Mouse (Mus musculus): Measurements from ENCODE around the gene Ank.

DNA sequence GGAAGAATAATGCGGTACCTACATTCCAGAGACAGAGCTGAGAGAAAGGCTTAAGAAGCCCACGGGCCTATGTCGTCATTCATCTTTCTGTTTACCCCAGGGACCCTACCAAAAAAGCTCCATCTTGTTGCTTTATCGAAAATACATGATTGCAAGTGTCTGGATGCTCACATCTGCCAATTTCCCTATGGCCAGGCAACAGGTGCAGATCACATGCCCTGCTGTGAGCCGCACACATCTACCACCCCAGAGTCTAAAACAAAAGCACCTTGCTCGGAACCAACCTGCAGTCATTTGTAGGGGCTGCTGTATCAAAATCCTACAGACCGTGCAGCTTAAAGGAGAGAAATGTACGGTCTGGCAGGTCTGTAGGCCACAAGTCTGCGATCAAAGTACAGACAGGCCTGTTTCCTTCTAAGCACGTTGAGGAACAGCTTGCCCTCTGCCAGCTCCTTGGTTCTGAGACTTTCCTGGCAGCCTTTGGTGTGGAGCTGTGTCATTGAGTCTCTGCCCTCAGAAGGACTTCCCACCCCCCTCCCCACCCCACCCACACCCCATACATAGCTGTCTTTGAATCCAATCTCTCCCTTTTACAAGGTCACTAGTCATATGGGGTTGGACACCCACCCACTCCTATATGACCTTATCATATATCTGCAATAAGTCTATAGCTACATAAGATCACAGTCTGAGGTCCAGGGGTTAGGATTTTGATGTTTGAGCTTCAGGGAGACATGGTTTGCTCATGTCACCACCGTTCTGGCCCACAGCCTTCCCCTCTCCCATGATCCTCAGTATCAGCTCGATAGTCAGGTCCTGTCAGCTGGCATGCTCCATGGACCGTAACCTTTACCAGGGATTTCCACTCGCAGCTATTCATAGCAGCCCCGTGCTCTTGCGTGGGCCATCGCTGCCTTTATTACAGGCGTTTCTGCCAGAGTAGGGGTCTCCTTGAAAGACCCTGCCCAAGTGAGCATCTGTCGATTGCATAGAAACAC, 84.9 kb downstream of the Ank start:
- TF ChIP-seq CTCF (IDR thresholded peaks at IDR 0.05) (no peak), EP300 (IDR thresholded peaks at IDR 0.05) (no peak)
